ENCODE assay signal across 21 mouse cellular contexts in genomic region chr17:80638121-80638520, GRCm38 (mm10).
A peak's percentile ranks its signal among the peaks of the same experiment; 100 is the strongest.
DNase-seq lines count a peak whose midpoint lies in the region; ATAC-seq and TF ChIP-seq lines count a peak whose summit lies in the region.
"Had no signal": no experiment of that assay in that cellular context is flagged by ENCODE, and none has a peak within 500 bp of the region (broad histone marks: within the 10 kb centered on the region; RNA-seq: fewer than 3 reads in every experiment).

No protein-coding gene starts in this region.

- no peak overlapping the region for H3K4me2 ChIP-seq in kidney, embryonic 16.5 days (replicated peaks; ENCODE audit: low read depth, low read length)
- no peak overlapping the region for H3K4me2 ChIP-seq in lung, postnatal 0 days (replicated peaks; ENCODE audit: low read depth, low read length)
- H3K4me2 ChIP-seq: embryonic facial prominence, embryonic 15.5 days; liver, embryonic 15.5 days had no signal

- no peak overlapping the region for H3K4me3 ChIP-seq in kidney, embryonic 16.5 days (ENCODE audit: low read length)
- H3K4me3 ChIP-seq in lung, postnatal 0 days (ENCODE audit: low read depth, low read length), result no peak overlapping the region
- H3K4me3 ChIP-seq in ES-E14 (ENCODE audit: insufficient read depth in 1 of 2, low read depth in 1 of 2, low read length in 2 of 2, poor library complexity in 1 of 2, severe bottlenecking in 1 of 2), result no peak overlapping the region
- no peak overlapping the region for H3K4me3 ChIP-seq in cerebellum, adult 2 months (replicated peaks; ENCODE audit: insufficient read depth, low read depth, low read length)
- H3K4me3 ChIP-seq: embryonic facial prominence, embryonic 15.5 days; heart, embryonic 10.5 days; liver, embryonic 15.5 days had no signal

- H3K9ac ChIP-seq in kidney, embryonic 16.5 days (replicated peaks; ENCODE audit: low read length), result no peak overlapping the region
- no peak overlapping the region for H3K9ac ChIP-seq in lung, postnatal 0 days (replicated peaks; ENCODE audit: low read depth)
- 0 out of 2 replicates have a peak overlapping the region, but pooled peaks have one; percentile 26 for H3K9ac ChIP-seq in ES-E14 (ENCODE audit: insufficient read depth, low read depth, low read length, poor library complexity, severe bottlenecking)
- H3K9ac ChIP-seq: embryonic facial prominence, embryonic 15.5 days; liver, embryonic 15.5 days had no signal

- peak; percentile 72 for DNase-seq in heart, adult 11 months
- no peak for DNase-seq in heart, postnatal 14 days
- no peak for DNase-seq in kidney, adult 8-10 months
- DNase-seq in lung, postnatal 0 days (ENCODE audit: low spot score), result peak; percentile 48
- DNase-seq in lung, adult 18-20 months, result no peak
- no peak for DNase-seq in ES-E14 (ENCODE audit: low read depth, low spot score)
- no peak for DNase-seq in cerebellum, adult 2 months
- DNase-seq: adrenal gland, postnatal 36 days; cerebellum, adult 18-20 months; cerebellum, postnatal 36 days; gastrocnemius, postnatal 14 days; heart, postnatal 4 days; right cerebral cortex, postnatal 4 days; thymus, postnatal 14 days had no signal

- TF ChIP-seq POLR2A in cerebellum, adult 2 months (IDR thresholded peaks at IDR 0.05; ENCODE audit: borderline replicate concordance, insufficient read depth, low read length), result no peak

- no peaks in the 10 kb centered on the region for H3K9me3 ChIP-seq in kidney, embryonic 16.5 days (ENCODE audit: low read length)
- H3K9me3 ChIP-seq in lung, postnatal 0 days (ENCODE audit: low read length), result no peaks in the 10 kb centered on the region
- H3K9me3 ChIP-seq in ES-E14 (ENCODE audit: control insufficient read depth, insufficient read depth, low read depth, low read length), result no peaks in the 10 kb centered on the region
- H3K9me3 ChIP-seq: embryonic facial prominence, embryonic 15.5 days; heart, embryonic 10.5 days; liver, embryonic 15.5 days had no signal

- in situ Hi-C loops in ES-E14 (cut with MboI; ENCODE audit: low sequenced_read_pairs in 2 of 2, unreplicated experiment in 2 of 2), result no loop called here

- H3K27me3 ChIP-seq in kidney, embryonic 16.5 days (ENCODE audit: insufficient read depth, low read length), result no peaks in the 10 kb centered on the region
- no peaks in the 10 kb centered on the region for H3K27me3 ChIP-seq in lung, postnatal 0 days (replicated peaks; ENCODE audit: insufficient read depth, low read length)
- H3K27me3 ChIP-seq in cerebellum, adult 2 months (ENCODE audit: control insufficient read depth, insufficient read depth, low read length), result no peaks in the 10 kb centered on the region
- H3K27me3 ChIP-seq: CH12.LX; embryonic facial prominence, embryonic 15.5 days; liver, embryonic 15.5 days had no signal

- TF ChIP-seq EP300 in lung, postnatal 0 days (IDR thresholded peaks at IDR 0.05), result no peak

- 0 out of 2 replicates have a peak, but pooled peaks have one; percentile 35 for ATAC-seq in kidney, embryonic 16.5 days (ENCODE audit: low FRiP score, low TSS enrichment)
- ATAC-seq in lung, postnatal 0 days, result peak; percentile 59; the same call in 1 of the 2 replicates
- ATAC-seq: hindbrain, postnatal 0 days; intestine, postnatal 0 days had no signal

- intact Hi-C loops in heart, postnatal 14 days (cut with DNase I), result no loop called here

- 0 out of 2 replicates have a peak, but pooled peaks cover 4% of the 10 kb centered on the region for H3K4me1 ChIP-seq in kidney, embryonic 16.5 days (ENCODE audit: insufficient read depth, low read length)
- H3K4me1 ChIP-seq in lung, postnatal 0 days (ENCODE audit: insufficient read depth, low read depth, low read length), result no peaks in the 10 kb centered on the region
- peaks cover 8 to 9% of the 10 kb centered on the region in 2 experiments for H3K4me1 ChIP-seq in ES-E14 (ENCODE audit: control insufficient read depth in 2 of 2, insufficient read depth in 2 of 2, low read length in 2 of 2, poor library complexity in 1 of 2)
- H3K4me1 ChIP-seq in cerebellum, adult 2 months (ENCODE audit: control insufficient read depth, insufficient read depth, low read length), result no peaks in the 10 kb centered on the region
- H3K4me1 ChIP-seq: embryonic facial prominence, embryonic 15.5 days; liver, embryonic 15.5 days had no signal

- peaks cover 24% of the 10 kb centered on the region for H3K36me3 ChIP-seq in kidney, embryonic 16.5 days (ENCODE audit: insufficient read depth, low read length)
- H3K36me3 ChIP-seq in lung, postnatal 0 days (ENCODE audit: insufficient read depth, low read length), result peaks cover 13% of the 10 kb centered on the region; the same call in 1 of the 2 replicates
- H3K36me3 ChIP-seq in ES-E14 (ENCODE audit: control insufficient read depth, insufficient read depth, low read length, poor library complexity, severe bottlenecking), result peaks cover 3% of the 10 kb centered on the region; the same call in 1 of the 2 replicates

- 0 out of 2 replicates have a peak, but pooled peaks have one; percentile 1 for TF ChIP-seq CTCF in lung, postnatal 0 days (IDR thresholded peaks at IDR 0.05)
- no peak for TF ChIP-seq CTCF in cerebellum, adult 2 months (IDR thresholded peaks at IDR 0.05; ENCODE audit: borderline replicate concordance, insufficient read depth, low read depth, low read length)

- WGBS in kidney, embryonic 16.5 days, result 28% methylated on average over 8 of the region's 8 CpGs
- 52% methylated on average over 8 of the region's 8 CpGs for WGBS in lung, postnatal 0 days
- WGBS in cerebellum, adult 2 months, result 62% methylated on average over 8 of the region's 8 CpGs

- H3K27ac ChIP-seq in kidney, embryonic 16.5 days (ENCODE audit: low read length), result no peak overlapping the region; the same call in 1 of the 2 replicates
- no peak overlapping the region for H3K27ac ChIP-seq in lung, postnatal 0 days (ENCODE audit: low read length)
- no peak overlapping the region for H3K27ac ChIP-seq in ES-E14 (ENCODE audit: insufficient read depth, low read depth, low read length, poor library complexity, severe bottlenecking)
- no peak overlapping the region for H3K27ac ChIP-seq in cerebellum, adult 2 months (ENCODE audit: insufficient read depth, low read length)
- H3K27ac ChIP-seq: embryonic facial prominence, embryonic 15.5 days; heart, embryonic 10.5 days; hindbrain, postnatal 0 days; liver, embryonic 15.5 days had no signal

TF ChIP-seq in ES-E14, 5 proteins besides CTCF, POLR2A, EP300 and RAD21:
- TF ChIP-seq HCFC1 (IDR thresholded peaks at IDR 0.05; ENCODE audit: borderline replicate concordance, insufficient read depth, low read length) (no peak), MAFK (IDR thresholded peaks at IDR 0.05; ENCODE audit: insufficient read depth, low read depth, low read length) (no peak), CHD2 (IDR thresholded peaks at IDR 0.05; ENCODE audit: low read depth, low read length) (no peak), ZC3H11A (IDR thresholded peaks at IDR 0.05; ENCODE audit: borderline replicate concordance, low read depth, low read length) (no peak), ZNF384 (IDR thresholded peaks at IDR 0.05; ENCODE audit: low read depth, low read length) (no peak)

Comparison
In these comparisons a context has a peak if more than half of its experiments do, and no peak if none do; other contexts are left out.
1. DNase-seq: peak in heart, adult 11 months (single experiment) and lung, postnatal 0 days (single experiment); none in heart, postnatal 14 days (0 of 2), kidney, adult 8-10 months (0 of 2), lung, adult 18-20 months (0 of 2), ES-E14 (single experiment) and cerebellum, adult 2 months (0 of 2).